Mouse (Mus musculus) erythroblast, embryonic 14.5 days (primary cell): Measurements from ENCODE around the gene Csk. TPM values are rescaled to one million over a fixed set of nuclear protein-coding genes. Genes with fewer than 3 reads are reported as not detected.

Experiments used
- H3K27me3 ChIP-seq: 2 replicates; pipeline ENCODE4 v1.6.1; 2012; ENCODE audit warnings: inconsistent platforms; ENCODE audit not compliant: control insufficient read depth
- H3K36me3 ChIP-seq: 2 replicates; pipeline ENCODE4 v1.6.1; 2012; ENCODE audit warnings: mild to moderate bottlenecking, inconsistent platforms; ENCODE audit not compliant: control insufficient read depth
- H3K4me1 ChIP-seq: 2 replicates; pipeline ENCODE4 v1.6.1; 2012; ENCODE audit warnings: inconsistent platforms; ENCODE audit not compliant: control insufficient read depth
- H3K4me3 ChIP-seq: replicated peaks from 2 replicates; pipeline ENCODE3; 2012; ENCODE audit warnings: moderate library complexity, mild to moderate bottlenecking, inconsistent platforms
- H3K9me3 ChIP-seq: 2 replicates; pipeline ENCODE4 v1.6.1; 2012; ENCODE audit warnings: low read length, inconsistent platforms, mixed read lengths; ENCODE audit not compliant: control insufficient read depth
- GATA1 ChIP-seq: IDR thresholded peaks from 2 replicates; pipeline ENCODE4 v1.6.1; 2012; ENCODE audit warnings: low read length, inconsistent platforms, mixed read lengths
- TAL1 ChIP-seq: IDR thresholded peaks from 3 replicates; pipeline ENCODE4 v1.6.1; 2012; ENCODE audit warnings: low read length, inconsistent platforms, mixed read lengths
- polyA plus RNA-seq: library from polyadenylated mRNA; stranded (reverse); fragments of >175 nt; gene quantifications from 2 replicates; pipeline ENCODE4 v1.2.3, GENCODE M21; 2012

Gene Csk
- 6.1 TPM in 2 replicates for polyA plus RNA-seq

DNA sequence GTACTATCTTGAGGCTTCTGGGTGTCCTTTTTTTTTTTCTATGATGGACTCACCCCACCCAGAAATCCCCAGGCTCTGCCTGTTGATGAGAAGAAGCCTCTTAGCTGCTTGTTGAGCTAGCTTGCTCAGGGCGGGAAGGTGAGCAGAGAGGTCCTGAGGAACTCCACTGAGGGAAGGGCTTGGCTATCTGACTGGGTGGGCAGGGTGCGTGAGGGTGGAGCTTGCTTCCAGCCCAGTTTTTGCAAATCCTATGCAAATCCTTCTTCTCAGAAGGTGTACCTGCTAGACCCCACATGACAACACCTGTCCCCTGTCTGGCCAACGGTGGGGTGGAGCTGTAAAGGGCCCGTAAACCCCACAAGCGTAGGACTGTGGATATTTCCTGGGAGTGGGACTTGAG is at the start of gene Csk:
Csk (minus strand) TSS at position 349 of the 400 bp plus-strand sequence.
- peaks cover 13% of the 10 kb centered on the region for H3K4me1 ChIP-seq

DNA sequence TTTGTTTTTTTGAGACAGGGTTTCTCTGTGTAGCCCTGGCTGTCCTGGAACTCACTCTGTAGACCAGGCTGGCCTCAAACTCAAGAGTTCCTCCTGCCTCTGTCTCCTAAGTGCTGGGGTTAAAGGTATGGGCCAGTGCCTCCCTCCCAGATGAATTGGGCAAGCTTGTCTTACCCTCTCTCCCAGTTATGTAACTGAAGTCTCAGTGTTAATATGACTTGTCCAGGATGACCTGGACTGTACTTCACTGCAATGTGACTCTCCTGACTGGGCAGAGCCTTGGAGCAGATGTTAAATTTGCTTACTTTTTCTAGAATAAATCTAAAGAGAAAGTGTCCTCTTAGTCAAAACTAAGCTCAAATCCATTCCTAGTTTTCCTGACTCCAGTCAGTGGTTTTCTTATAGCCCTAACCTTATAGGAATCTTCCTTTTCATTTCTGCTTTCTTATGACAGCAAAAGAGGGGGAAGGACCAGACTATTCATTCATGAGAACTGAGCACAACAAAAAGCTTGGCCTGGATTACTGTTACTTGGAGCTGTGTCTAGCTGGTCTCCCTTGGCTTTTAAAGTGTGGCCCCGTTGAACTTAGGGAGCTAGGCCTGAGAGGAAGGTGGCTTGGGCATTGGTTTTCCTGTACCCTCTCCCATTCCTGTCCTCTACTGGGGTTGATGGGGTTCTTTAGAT is 45.2 kb upstream of the Csk start:
- Histone ChIP-seq H3K4me3 (no peak overlapping the region), H3K36me3 (no peaks in the 10 kb centered on the region), H3K4me1 (peaks cover 20% of the 10 kb centered on the region), H3K9me3 (no peaks in the 10 kb centered on the region), H3K27me3 (peaks cover 47% of the 10 kb centered on the region)
- TF ChIP-seq GATA1, result no peak

More for the DNA sequence above, at the start of gene Csk:
- Histone ChIP-seq H3K9me3 (no peaks in the 10 kb centered on the region), H3K27me3 (no peaks in the 10 kb centered on the region), H3K36me3 (no peaks in the 10 kb centered on the region), H3K4me3 (no peak within 1 kb of the TSS)
- TF ChIP-seq GATA1 (no peak), TAL1 (no peak)

DNA sequence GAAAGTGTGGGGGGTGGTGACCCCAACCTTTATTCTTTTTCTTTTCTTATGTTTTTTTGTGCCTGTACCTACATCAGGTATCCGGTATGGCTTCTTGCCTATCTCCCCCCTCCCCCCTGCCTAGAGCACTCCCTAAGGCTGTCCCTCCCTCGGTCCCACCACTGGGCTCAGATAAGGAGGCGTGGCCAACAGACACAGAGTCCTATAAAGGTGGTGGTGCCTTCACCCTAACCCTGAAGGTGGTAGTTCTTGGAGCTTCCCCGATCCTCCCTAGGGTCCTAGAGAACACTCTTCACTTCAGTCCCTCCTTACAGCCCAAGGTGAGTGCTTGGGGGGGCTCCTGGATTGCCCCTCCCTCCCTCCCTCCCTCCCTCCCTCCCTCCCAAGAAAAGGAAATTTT is 43.9 kb upstream of the Csk start:
- Histone ChIP-seq H3K4me3 (no peak overlapping the region), H3K9me3 (no peaks in the 10 kb centered on the region), H3K4me1 (peaks cover 20% of the 10 kb centered on the region), H3K27me3 (peaks cover 57% of the 10 kb centered on the region), H3K36me3 (no peaks in the 10 kb centered on the region)
- no peak for TF ChIP-seq GATA1
- TF ChIP-seq TAL1, result no peak

DNA sequence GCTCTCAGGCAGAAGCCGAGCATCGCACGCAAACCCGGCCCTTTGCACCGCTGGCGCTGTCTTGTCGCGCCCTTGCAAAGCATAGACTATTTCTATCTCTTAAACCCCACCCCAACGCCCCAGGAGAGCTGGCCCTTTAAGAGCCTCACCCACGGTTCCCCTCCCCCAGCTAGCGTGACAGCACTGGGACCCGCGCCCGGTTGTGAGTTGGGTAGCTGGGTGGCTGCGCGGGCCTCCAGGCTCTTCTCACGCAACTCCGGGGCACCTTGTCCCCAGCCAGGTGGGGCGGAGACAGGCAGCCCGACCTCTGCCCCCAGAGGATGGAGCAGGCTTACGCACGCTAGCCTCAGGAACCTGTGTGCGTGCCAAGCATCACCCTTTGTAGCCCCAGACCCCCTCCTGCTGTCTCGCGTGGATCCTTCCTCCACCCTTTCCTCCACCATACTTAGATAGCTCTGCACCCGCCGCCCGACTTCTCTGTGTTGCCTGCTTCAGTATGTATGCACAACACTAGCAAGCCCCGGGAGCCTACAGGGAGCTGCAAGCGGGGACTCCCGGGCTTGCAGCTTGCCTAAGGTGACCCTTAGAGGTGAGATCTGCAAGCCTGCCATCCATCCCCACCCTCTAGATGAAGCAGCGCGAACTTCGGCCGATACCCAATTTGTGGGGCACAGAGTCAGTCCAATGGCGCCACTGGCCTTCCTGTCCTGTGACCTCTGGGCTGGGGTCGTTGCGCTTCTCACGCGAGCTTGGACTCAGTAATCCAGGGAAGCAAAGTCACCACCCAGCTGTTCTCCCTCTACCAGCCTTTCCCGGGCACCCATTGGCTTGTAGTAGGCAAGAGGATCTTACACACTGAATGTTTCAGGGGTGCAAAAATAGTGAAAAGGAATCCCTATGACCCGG is 43.2 kb upstream of the Csk start:
- Histone ChIP-seq H3K27me3 (peaks cover 61% of the 10 kb centered on the region), H3K36me3 (no peaks in the 10 kb centered on the region), H3K4me1 (peaks cover 20% of the 10 kb centered on the region), H3K9me3 (no peaks in the 10 kb centered on the region), H3K4me3 (peak overlapping the region; percentile 49)
- no peak for TF ChIP-seq GATA1

- Histone ChIP-seq H3K4me1 (peaks cover 20% of the 10 kb centered on the region), H3K4me3 (no peak overlapping the region), H3K9me3 (no peaks in the 10 kb centered on the region), H3K27me3 (peaks cover 61% of the 10 kb centered on the region), H3K36me3 (no peaks in the 10 kb centered on the region)
- TF ChIP-seq TAL1, result no peak
- TF ChIP-seq GATA1, result no peak
Observed at GRCm38 (mm10) chr9:57694108-57694507, 40.7 kb upstream of the Csk start.

DNA sequence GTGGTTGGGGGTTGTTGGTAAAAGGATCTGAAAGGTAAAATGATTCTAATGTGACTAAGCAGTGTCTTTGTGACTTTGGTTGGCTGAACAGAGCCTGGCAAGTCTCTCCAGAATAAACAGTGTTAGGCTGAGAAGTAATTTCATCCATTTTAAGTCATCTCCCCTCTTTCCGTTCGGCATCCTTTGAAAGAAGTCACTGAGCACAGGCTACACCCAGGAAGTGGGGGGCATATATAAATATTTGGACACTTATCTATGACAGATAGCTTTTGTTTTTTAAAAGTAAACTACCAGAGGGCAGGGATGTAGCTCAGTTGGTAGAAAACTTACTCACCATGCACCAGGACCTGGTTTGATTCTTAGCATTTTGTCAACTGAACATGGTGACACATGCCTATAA is 35.2 kb upstream of the Csk start:
- TF ChIP-seq TAL1, result no peak
- no peak for TF ChIP-seq GATA1
- Histone ChIP-seq H3K4me3 (no peak overlapping the region), H3K36me3 (no peaks in the 10 kb centered on the region), H3K4me1 (peaks cover 7% of the 10 kb centered on the region), H3K9me3 (no peaks in the 10 kb centered on the region), H3K27me3 (peaks cover 16% of the 10 kb centered on the region)

- TF ChIP-seq GATA1 (no peak), TAL1 (no peak)
- H3K27me3 ChIP-seq, result peaks cover 12% of the 10 kb centered on the region
- peaks cover 7% of the 10 kb centered on the region for H3K4me1 ChIP-seq
- H3K4me3 ChIP-seq, result no peak overlapping the region
- H3K9me3 ChIP-seq, result no peaks in the 10 kb centered on the region
- no peaks in the 10 kb centered on the region for H3K36me3 ChIP-seq
Observed at GRCm38 (mm10) chr9:57688158-57688557, 34.7 kb upstream of the Csk start.

GRCm38 (mm10) chr9:57687751-57688150 is 34.3 kb upstream of the Csk start, which contains the start of gene Cyp1a1:
Cyp1a1 (plus strand) TSS chr9:57687928.
- peaks cover 10% of the 10 kb centered on the region for H3K27me3 ChIP-seq
- H3K36me3 ChIP-seq, result no peaks in the 10 kb centered on the region
- peaks cover 7% of the 10 kb centered on the region for H3K4me1 ChIP-seq
- TF ChIP-seq GATA1 (no peak), TAL1 (no peak)
- H3K9me3 ChIP-seq, result no peaks in the 10 kb centered on the region
- H3K4me3 ChIP-seq, result no peak within 1 kb of the TSS

DNA sequence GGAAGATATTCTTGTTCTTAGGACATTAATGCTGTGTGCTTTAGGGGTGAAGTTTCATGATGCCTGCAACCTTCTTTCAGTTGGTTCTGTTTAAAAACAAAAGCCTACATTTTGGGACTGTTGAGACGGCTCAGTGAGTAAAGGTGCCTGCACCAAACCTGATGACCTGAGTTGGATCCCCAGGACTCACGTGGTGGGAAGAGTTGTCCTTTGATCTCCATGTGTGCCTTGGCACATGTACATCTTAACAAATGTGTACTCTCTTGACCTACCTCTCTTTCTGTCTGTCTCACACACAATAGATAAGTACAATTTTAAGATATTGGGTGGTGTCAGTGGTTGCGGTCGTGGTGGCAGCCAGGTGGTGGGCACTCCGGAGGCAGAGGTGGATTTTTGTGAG is 32.6 kb upstream of the Csk start:
- Histone ChIP-seq H3K4me3 (no peak overlapping the region), H3K4me1 (peaks cover 7% of the 10 kb centered on the region), H3K27me3 (peaks cover 7% of the 10 kb centered on the region; the same call in 1 of the 2 replicates), H3K36me3 (no peaks in the 10 kb centered on the region), H3K9me3 (no peaks in the 10 kb centered on the region)
- TF ChIP-seq TAL1 (no peak), GATA1 (no peak)
